Mouse (Mus musculus) neural tube, embryonic 13.5 days (tissue): ENCODE data around the gene Tcf7l2. TPM values are rescaled to one million over a fixed set of nuclear protein-coding genes. Genes with fewer than 3 reads are reported as not detected.

Source experiments
- ATAC-seq: fragments of 200-750 bp; cut with Nextera tagmentation; 2 replicates; pipeline ENCODE4 v1.8.0; 2017; ENCODE audit warnings: low read depth, mild to moderate bottlenecking, moderate TSS enrichment, moderate library complexity
- H3K27ac ChIP-seq: fragments of 300-500 bp; sonication (generic); replicated peaks from 2 replicates; pipeline ENCODE4 v1.5.1; 2015; ENCODE audit warnings: moderate library complexity, mild to moderate bottlenecking, inconsistent platforms
- H3K27me3 ChIP-seq: fragments of 300-500 bp; sonication (generic); 2 replicates; pipeline ENCODE4 v1.6.1; 2015; ENCODE audit warnings: mild to moderate bottlenecking, inconsistent platforms
- H3K36me3 ChIP-seq: fragments of 300-500 bp; sonication (generic); 2 replicates; pipeline ENCODE4 v1.6.1; 2015; ENCODE audit warnings: mild to moderate bottlenecking, inconsistent platforms
- H3K4me1 ChIP-seq: fragments of 300-500 bp; sonication (generic); replicated peaks from 2 replicates; pipeline ENCODE4 v1.6.1; 2015; ENCODE audit warnings: inconsistent platforms
- H3K4me2 ChIP-seq: fragments of 300-500 bp; sonication (generic); 2 replicates; pipeline ENCODE4 v1.6.1; 2015; ENCODE audit warnings: inconsistent platforms, mild to moderate bottlenecking, moderate library complexity
- H3K4me3 ChIP-seq: fragments of 300-500 bp; sonication (generic); 2 replicates; pipeline ENCODE4 v1.5.1; 2015; ENCODE audit warnings: mild to moderate bottlenecking, inconsistent platforms
- H3K9ac ChIP-seq: fragments of 300-500 bp; sonication (generic); 2 replicates; pipeline ENCODE4 v1.6.1; 2015; ENCODE audit warnings: moderate library complexity, mild to moderate bottlenecking, inconsistent platforms
- H3K9me3 ChIP-seq: fragments of 300-500 bp; sonication (generic); 2 replicates; pipeline ENCODE4 v1.6.1; 2016; ENCODE audit warnings: inconsistent platforms
- WGBS: fragments of 180-500 bp; shearing (Covaris S2); methylation state at CpG from one replicate; pipeline ENCODE4 v1.1.7; 2015; 5-methylcytosine and 5-hydroxymethylcytosine counted together
- polyA plus RNA-seq: library from polyadenylated mRNA; unstranded; fragments of >200 nt; fragmentation: Nextera tagmentation; extraction: Ambion mirVana; gene quantifications from 2 replicates; pipeline ENCODE4 v1.2.1, GENCODE M21; 2015

The Tcf7l2 gene
- polyA plus RNA-seq, 1 experiment from 2014 or later: 18.4 TPM

DNA sequence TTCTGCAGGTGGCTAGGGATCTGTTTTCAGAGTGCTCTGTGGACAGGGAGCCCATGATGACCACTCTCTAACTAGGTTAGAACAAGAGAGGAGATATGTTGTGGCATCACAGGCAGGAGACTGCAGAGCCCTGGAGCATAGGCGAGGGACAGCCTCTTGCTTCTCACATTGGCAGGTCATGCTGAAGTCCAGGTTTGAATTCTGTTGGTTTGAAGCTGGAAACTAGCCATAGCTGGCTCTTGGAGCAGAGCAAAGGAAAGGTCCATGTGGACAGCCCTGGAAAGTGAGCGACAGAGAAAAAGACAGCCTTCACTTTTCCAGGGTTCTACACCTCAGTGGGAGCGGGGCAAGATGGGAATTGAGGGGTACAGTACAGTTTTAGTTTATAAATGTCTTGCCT is 20.6 kb downstream of the Tcf7l2 start:
- no peak overlapping the region for H3K4me2 ChIP-seq
- H3K27me3 ChIP-seq: no peaks in the 10 kb centered on the region; the same call in 1 of the 2 replicates
- ATAC-seq: no peak
- peaks cover 38% of the 10 kb centered on the region for H3K4me1 ChIP-seq
- 94% methylated on average over 3 of the region's 3 CpGs for WGBS
- H3K27ac ChIP-seq: no peak overlapping the region
- no peaks in the 10 kb centered on the region for H3K36me3 ChIP-seq
- no peak overlapping the region for H3K9ac ChIP-seq
- H3K4me3 ChIP-seq: no peak overlapping the region
- H3K9me3 ChIP-seq: no peaks in the 10 kb centered on the region

DNA sequence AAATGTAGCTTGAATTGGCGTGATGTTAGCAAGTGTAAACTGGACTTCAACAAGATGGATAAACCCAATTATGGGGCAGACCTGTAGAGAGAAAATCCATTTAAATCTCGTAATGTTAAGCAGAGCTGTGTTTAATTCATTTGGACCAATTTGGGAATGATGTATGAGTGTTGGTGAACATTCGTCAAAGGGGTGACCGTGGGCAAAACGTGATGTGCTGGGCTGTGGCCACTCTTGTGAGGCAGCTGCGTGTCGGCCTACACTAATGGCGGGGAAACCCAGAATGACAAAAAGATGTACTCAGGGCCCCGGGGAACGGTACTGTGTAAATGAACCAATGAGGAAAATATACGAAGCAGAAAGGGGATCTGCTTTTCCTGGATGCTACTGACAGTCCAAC is 24.2 kb downstream of the Tcf7l2 start:
- WGBS: 35% methylated on average over 11 of the region's 11 CpGs

DNA sequence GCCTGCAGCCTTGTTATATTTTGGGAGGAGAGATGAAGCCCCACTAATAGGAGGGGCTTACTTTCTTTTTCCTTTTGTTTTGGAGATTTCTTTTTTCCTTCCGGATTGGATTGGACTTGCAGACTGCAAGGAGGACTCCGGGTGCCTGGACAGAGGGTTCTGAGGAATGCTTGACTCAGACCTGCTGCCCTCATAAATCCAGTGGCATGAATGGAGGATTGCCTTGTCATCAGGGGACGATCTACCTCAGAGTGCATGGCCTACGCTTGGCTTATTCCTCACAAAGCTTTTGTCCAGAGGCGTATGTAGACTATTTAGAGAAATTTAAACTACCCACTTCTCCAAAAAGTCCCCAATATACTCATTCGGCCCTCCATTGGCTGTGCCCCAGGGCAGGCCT is 25.5 kb downstream of the Tcf7l2 start:
- Histone ChIP-seq H3K4me1 (peaks cover 53% of the 10 kb centered on the region), H3K9ac (no peak overlapping the region), H3K4me2 (no peak overlapping the region), H3K27ac (no peak overlapping the region), H3K4me3 (no peak overlapping the region), H3K9me3 (no peaks in the 10 kb centered on the region), H3K27me3 (no peaks in the 10 kb centered on the region), H3K36me3 (no peaks in the 10 kb centered on the region)
- no peak for ATAC-seq
- 25% methylated on average over 6 of the region's 6 CpGs for WGBS

More for the DNA sequence above, 24.2 kb downstream of the Tcf7l2 start:
- Histone ChIP-seq H3K4me2 (no peak overlapping the region), H3K27me3 (no peaks in the 10 kb centered on the region), H3K36me3 (no peaks in the 10 kb centered on the region), H3K4me1 (peaks cover 42% of the 10 kb centered on the region), H3K4me3 (no peak overlapping the region), H3K9ac (no peak overlapping the region), H3K27ac (no peak overlapping the region), H3K9me3 (no peaks in the 10 kb centered on the region)
- no peak for ATAC-seq

DNA sequence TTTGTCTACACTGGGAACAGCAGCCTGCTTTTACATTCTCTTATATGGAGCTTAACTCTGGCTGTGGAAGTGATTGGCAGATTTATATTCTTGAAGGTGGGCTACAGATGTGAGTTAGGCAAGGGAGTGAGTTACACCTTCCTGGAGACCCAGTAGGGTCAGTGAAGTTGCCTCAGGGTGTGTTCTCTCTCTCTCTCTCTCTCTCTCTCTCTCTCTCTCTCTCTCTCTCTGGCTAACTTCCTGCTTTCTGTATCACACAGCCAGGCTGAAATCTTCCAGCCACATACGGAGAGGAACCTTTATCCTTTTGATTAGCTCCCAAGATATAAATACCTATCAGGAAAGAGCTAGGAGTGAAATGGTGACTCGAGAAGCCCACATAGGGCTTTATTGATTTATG is 26.0 kb downstream of the Tcf7l2 start:
- Histone ChIP-seq H3K36me3 (no peaks in the 10 kb centered on the region), H3K4me1 (peaks cover 55% of the 10 kb centered on the region), H3K4me3 (no peak overlapping the region), H3K4me2 (no peak overlapping the region), H3K27ac (no peak overlapping the region), H3K9me3 (no peaks in the 10 kb centered on the region), H3K27me3 (no peaks in the 10 kb centered on the region), H3K9ac (no peak overlapping the region)
- no peak for ATAC-seq
- WGBS: 28% methylated on average over 2 of the region's 2 CpGs

DNA sequence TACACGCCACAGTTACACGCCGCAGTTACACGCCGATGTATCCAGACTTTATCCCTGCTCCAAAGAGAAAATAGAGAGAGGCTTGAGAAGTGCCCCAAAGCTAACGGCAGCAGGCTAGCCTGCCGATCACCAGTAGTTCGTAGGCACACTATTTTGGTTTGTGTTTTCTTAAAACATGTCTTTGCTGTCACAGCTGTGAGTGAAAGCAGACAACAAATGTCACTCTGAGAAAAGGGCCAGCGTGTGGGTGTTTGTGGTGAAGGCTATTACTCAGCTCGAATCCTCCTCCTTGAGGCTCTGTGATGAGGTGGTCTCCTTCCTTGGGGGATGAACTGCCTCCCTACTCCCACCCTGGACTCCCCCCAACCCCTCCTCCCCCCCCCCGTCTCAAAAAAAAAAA is 26.6 kb downstream of the Tcf7l2 start:
- Histone ChIP-seq H3K9me3 (no peaks in the 10 kb centered on the region), H3K27me3 (no peaks in the 10 kb centered on the region), H3K4me2 (no peak overlapping the region), H3K9ac (no peak overlapping the region), H3K4me3 (no peak overlapping the region), H3K4me1 (peaks cover 62% of the 10 kb centered on the region), H3K27ac (no peak overlapping the region), H3K36me3 (no peaks in the 10 kb centered on the region)
- no peak for ATAC-seq
- 58% methylated on average over 11 of the region's 11 CpGs for WGBS

DNA sequence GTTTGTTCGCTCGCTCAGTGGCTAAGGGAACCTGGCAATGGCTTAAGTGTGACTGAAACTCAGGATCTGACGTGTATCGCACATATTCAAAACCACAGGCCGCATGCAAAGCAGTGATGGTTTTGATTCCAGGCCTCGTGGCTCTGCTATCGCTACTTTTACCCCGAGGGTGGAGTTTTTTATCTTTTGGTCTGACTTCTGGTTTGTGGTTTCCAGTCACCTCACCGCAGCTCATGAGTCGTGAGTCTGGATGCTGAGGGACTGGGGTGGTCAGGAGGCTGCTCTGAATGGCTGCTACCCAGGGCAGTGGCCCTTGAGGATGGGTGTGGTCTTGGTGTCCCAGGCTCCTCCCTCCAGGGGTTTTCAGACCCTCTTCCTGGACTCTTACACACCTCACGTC is 27.3 kb downstream of the Tcf7l2 start:
- H3K4me2 ChIP-seq: no peak overlapping the region
- H3K36me3 ChIP-seq: no peaks in the 10 kb centered on the region
- H3K4me3 ChIP-seq: no peak overlapping the region
- H3K27me3 ChIP-seq: no peaks in the 10 kb centered on the region
- H3K4me1 ChIP-seq: peaks cover 60% of the 10 kb centered on the region
- WGBS: 69% methylated on average over 11 of the region's 11 CpGs
- H3K27ac ChIP-seq: no peak overlapping the region
- no peak overlapping the region for H3K9ac ChIP-seq
- H3K9me3 ChIP-seq: no peaks in the 10 kb centered on the region
- ATAC-seq: no peak

DNA sequence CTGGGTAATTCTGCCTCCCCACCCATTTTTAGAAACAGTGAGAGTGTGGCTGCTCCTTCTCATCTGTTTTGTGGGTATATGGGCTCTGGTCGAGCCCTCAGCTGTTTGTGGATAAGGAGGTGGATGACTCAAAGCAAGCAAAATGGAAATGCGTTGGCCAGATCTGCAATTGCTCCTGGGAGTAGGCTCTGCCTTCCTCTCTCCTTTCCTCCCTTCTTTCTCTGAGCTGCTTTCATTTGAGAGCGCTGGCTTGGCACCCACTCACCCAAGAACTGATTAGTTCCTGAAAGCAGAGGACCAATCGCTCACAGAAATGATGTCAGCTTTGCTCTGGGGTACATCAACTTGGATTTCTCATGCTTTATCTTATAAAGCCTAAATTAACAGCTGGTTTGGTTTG is 32.7 kb downstream of the Tcf7l2 start:
- H3K9ac ChIP-seq: no peak overlapping the region
- 77% methylated on average over 4 of the region's 4 CpGs for WGBS
- H3K27me3 ChIP-seq: 0 out of 2 replicates have a peak, but pooled peaks cover 6% of the 10 kb centered on the region
- H3K9me3 ChIP-seq: no peaks in the 10 kb centered on the region
- peaks cover 47% of the 10 kb centered on the region for H3K4me1 ChIP-seq
- H3K4me3 ChIP-seq: no peak overlapping the region
- no peak overlapping the region for H3K4me2 ChIP-seq
- no peak for ATAC-seq
- no peaks in the 10 kb centered on the region for H3K36me3 ChIP-seq
- no peak overlapping the region for H3K27ac ChIP-seq

DNA sequence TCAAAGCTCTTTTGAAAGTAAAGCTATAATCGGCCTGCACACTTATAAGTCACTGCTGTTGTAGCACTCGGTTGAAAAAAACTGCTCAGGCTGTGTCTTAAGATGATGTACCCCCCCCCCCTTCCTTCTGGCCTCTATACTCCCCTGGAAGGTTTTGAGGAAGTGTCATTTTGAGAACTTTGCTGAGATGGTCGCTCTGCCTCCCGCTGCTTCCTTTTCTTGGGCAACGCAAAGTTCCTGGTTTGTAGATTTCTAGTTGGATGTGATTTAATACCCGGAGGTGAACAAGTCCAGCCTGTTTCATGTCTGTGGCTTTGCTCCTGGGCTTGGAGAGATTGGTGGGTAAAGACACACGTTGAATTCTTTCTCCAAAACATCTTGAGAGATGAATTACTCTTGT is 33.2 kb downstream of the Tcf7l2 start:
- 0 out of 2 replicates have a peak, but pooled peaks cover 6% of the 10 kb centered on the region for H3K27me3 ChIP-seq
- H3K36me3 ChIP-seq: no peaks in the 10 kb centered on the region
- H3K4me1 ChIP-seq: peaks cover 51% of the 10 kb centered on the region
- ATAC-seq: no peak
- H3K9ac ChIP-seq: no peak overlapping the region
- no peak overlapping the region for H3K4me3 ChIP-seq
- H3K9me3 ChIP-seq: no peaks in the 10 kb centered on the region
- WGBS: 75% methylated on average over 7 of the region's 7 CpGs
- no peak overlapping the region for H3K27ac ChIP-seq
- no peak overlapping the region for H3K4me2 ChIP-seq

DNA sequence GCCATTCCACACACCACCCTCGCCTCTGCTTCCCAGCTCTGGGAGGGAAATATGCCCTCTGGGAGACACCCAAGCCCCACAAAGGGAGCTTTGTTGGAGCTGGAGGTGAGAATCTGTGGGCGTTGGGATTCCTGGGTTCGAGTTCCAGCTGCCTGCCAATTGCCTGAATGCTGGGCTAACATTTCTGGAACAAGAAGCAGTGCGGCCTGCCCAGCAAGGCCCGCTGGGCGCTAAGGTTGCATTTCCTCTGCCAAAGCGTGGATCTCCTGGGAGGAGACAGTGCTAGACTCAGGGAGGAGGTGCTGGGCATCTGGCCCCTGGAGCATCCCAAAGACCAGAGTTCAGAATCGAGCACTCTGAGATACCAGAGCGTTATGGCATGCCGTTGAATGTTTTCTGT is 38.3 kb downstream of the Tcf7l2 start:
- H3K4me1 ChIP-seq: peaks cover 30% of the 10 kb centered on the region
- 78% methylated on average over 10 of the region's 10 CpGs for WGBS
- H3K27ac ChIP-seq: no peak overlapping the region
- no peaks in the 10 kb centered on the region for H3K36me3 ChIP-seq
- H3K4me3 ChIP-seq: no peak overlapping the region
- no peak overlapping the region for H3K9ac ChIP-seq
- H3K9me3 ChIP-seq: no peaks in the 10 kb centered on the region
- no peak for ATAC-seq
- H3K4me2 ChIP-seq: no peak overlapping the region
- 0 out of 2 replicates have a peak, but pooled peaks cover 6% of the 10 kb centered on the region for H3K27me3 ChIP-seq

DNA sequence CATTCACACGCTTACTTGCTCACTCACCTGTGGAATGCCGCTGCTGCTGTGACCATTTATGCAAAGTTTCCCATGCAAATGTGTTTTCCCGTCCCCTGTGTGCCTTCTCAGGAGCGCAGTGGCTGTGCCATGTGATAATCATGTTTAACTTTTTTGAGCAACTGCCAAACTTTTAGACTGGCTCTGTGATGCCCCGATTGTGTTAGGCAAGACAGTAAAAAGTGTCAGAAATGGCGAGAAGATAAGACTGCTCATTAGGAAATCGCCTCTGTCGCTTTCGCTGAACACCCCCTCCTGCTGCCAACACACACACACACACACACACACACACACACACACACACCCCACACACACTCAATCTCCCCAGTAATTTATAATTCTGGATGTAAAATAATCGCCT is 39.5 kb downstream of the Tcf7l2 start:
- Histone ChIP-seq H3K4me3 (no peak overlapping the region), H3K4me1 (peaks cover 30% of the 10 kb centered on the region), H3K4me2 (no peak overlapping the region), H3K27ac (no peak overlapping the region), H3K9ac (no peak overlapping the region), H3K9me3 (no peaks in the 10 kb centered on the region), H3K27me3 (0 out of 2 replicates have a peak, but pooled peaks cover 6% of the 10 kb centered on the region), H3K36me3 (no peaks in the 10 kb centered on the region)
- no peak for ATAC-seq
- 78% methylated on average over 10 of the region's 10 CpGs for WGBS

DNA sequence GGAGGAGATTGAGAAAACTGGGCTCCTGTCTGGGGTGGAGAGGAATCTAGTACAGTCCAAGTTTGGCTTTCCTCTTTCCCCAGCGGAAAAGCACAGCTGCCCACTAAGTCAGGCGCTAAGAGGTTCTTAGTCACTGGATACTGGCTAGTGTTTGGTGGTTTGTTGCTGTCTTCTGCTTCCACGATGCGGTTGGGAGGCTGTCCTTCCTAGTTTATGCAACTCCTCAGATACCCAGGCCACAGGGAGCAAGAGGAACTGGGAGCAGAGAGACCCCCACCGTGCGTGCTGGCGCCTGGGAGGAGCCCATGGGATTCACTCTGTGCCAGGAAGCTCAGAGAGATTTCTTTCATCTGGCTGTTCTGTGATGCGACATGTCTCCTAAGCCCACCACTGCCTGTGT is 40.1 kb downstream of the Tcf7l2 start:
- Histone ChIP-seq H3K9me3 (no peaks in the 10 kb centered on the region), H3K4me3 (no peak overlapping the region), H3K36me3 (no peaks in the 10 kb centered on the region), H3K27me3 (0 out of 2 replicates have a peak, but pooled peaks cover 6% of the 10 kb centered on the region), H3K27ac (no peak overlapping the region), H3K4me2 (no peak overlapping the region), H3K9ac (no peak overlapping the region), H3K4me1 (peaks cover 30% of the 10 kb centered on the region)
- 82% methylated on average over 8 of the region's 8 CpGs for WGBS
- ATAC-seq: no peak

DNA sequence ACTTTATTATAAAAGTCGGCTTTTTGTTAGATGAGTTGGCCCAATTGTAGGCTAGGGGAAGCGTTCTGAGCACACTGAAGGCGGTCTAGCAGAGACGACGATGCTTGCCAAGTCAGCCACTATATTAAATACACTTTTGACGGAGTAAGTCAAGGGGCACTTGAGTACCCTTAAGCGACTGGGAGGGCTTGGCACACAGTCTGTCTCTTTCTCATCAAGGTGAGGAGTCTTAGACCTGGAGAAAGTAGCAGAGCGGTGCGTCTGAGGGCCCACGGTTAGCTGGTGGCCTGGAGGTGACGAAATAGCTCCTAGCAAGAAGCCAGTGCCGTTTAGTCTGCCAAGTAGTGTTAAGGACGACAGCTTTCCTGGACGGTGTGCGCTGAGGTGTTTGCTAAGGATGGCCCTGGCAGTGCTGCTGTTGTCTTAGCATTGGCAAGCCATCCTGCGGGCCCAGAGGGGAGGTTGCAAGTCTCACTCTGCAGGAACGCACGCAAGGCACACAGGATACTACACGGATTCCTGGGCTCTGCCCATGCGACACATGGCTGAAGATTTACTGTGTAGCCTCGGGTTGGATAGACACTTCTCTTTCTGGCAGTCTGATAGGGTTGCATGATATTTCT is 43.3 kb downstream of the Tcf7l2 start:
- H3K36me3 ChIP-seq: no peaks in the 10 kb centered on the region
- no peak overlapping the region for H3K4me3 ChIP-seq
- H3K27ac ChIP-seq: no peak overlapping the region
- no peaks in the 10 kb centered on the region for H3K9me3 ChIP-seq
- WGBS: 85% methylated on average over 21 of the region's 21 CpGs
- no peak for ATAC-seq
- H3K4me2 ChIP-seq: no peak overlapping the region
- peaks cover 22% of the 10 kb centered on the region for H3K4me1 ChIP-seq
- H3K9ac ChIP-seq: no peak overlapping the region
- no peaks in the 10 kb centered on the region for H3K27me3 ChIP-seq

DNA sequence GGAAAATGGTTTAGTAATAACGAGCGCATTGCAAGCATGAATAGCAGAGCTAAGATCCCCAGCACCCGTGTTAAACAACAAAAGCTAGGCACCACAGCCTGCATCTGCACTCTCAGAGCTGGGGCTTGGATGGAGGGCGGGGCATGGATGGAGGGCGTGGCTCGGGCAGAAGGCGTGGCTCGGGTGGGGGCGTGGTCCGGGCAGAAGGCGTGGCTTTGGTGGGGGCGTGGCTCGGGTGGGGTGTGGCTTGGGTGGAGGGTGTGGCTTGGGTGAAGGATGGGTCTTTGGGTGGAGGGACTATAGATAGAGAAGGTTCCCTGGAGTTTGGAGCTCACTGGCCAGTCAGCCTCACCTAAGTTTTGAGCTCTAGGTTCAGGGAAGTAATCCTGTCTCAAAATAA is 45.8 kb downstream of the Tcf7l2 start:
- Histone ChIP-seq H3K9ac (no peak overlapping the region), H3K36me3 (no peaks in the 10 kb centered on the region), H3K9me3 (no peaks in the 10 kb centered on the region), H3K27me3 (no peaks in the 10 kb centered on the region), H3K4me2 (no peak overlapping the region), H3K27ac (no peak overlapping the region), H3K4me3 (no peak overlapping the region), H3K4me1 (peaks cover 19% of the 10 kb centered on the region)
- WGBS: 86% methylated on average over 13 of the region's 13 CpGs
- no peak for ATAC-seq
